8 mouse cellular contexts compared by ENCODE assay signal in genomic region chr1:165707241-165707639, GRCm38 (mm10). TPM values are rescaled to one million over a fixed set of nuclear protein-coding genes. Genes with fewer than 3 reads are reported as not detected.
DNase-seq lines count a peak whose midpoint lies in the region; ATAC-seq and TF ChIP-seq lines count a peak whose summit lies in the region.

No protein-coding gene starts in this region.

- whole genome bisulfite sequencing in heart, embryonic 11.5 days (ENCODE audit: insufficient replicate concordance) = 5% methylated on average over 10 of the region's 10 CpGs
- 19% methylated on average over 10 of the region's 10 CpGs for WGBS in hindbrain, embryonic 12.5 days

- peak; percentile 29 to 48 for TF ChIP-seq EP300 in MEL (IDR thresholded peaks at IDR 0.05; ENCODE audit: low read depth in 1 of 2, low read length in 2 of 2)

- ATAC-seq in heart, embryonic 11.5 days (replicated peaks; ENCODE audit: insufficient number of reproducible peaks, low FRiP score, low TSS enrichment) = no peak
- no peak for ATAC-seq in hindbrain, embryonic 12.5 days (ENCODE audit: low FRiP score)
- ATAC-seq in megakaryocyte progenitor cell, adult 5-6 weeks (replicated peaks; ENCODE audit: poor library complexity) = peak; percentile 42

- H3K4me1 ChIP-seq in heart, embryonic 11.5 days (ENCODE audit: control insufficient read depth, insufficient read depth, low read length) = peaks cover 61% of the 10 kb centered on the region
- H3K4me1 ChIP-seq in MEL (ENCODE audit: control insufficient read depth in 1 of 2, insufficient read depth in 2 of 2, low read length in 2 of 2) = peaks cover 14 to 38% of the 10 kb centered on the region in 2 experiments
- H3K4me1 ChIP-seq in hindbrain, embryonic 12.5 days = peaks cover 22% of the 10 kb centered on the region

- no peaks in the 10 kb centered on the region for H3K36me3 ChIP-seq in heart, embryonic 11.5 days (ENCODE audit: control insufficient read depth, insufficient read depth, low read length)
- H3K36me3 ChIP-seq in MEL (ENCODE audit: control insufficient read depth in 1 of 2, insufficient read depth in 2 of 2, low read length in 2 of 2) = peaks cover 0 to 17% of the 10 kb centered on the region in 2 experiments; a peak in 2 of 4 replicates
- H3K36me3 ChIP-seq in hindbrain, embryonic 12.5 days = no peaks in the 10 kb centered on the region

- peak in 1 of 2 experiments; percentile 53; a peak in 2 of 4 replicates for TF ChIP-seq POLR2A in MEL (IDR thresholded peaks at IDR 0.05; ENCODE audit: control insufficient read depth in 1 of 2, insufficient read depth in 1 of 2, low read depth in 1 of 2, low read length in 2 of 2, poor library complexity in 1 of 2)

- peak overlapping the region; percentile 96 for H3K27ac ChIP-seq in heart, embryonic 11.5 days (ENCODE audit: low read depth, low read length)
- peak overlapping the region; percentile 81 for H3K27ac ChIP-seq in MEL (ENCODE audit: control insufficient read depth, low read depth, low read length)
- H3K27ac ChIP-seq in hindbrain, embryonic 12.5 days = no peak overlapping the region

- H3K79me2 ChIP-seq in MEL (ENCODE audit: control insufficient read depth, insufficient read depth, low read length, poor library complexity) = peaks cover 25% of the 10 kb centered on the region

- peak overlapping the region; percentile 70 for H3K4me2 ChIP-seq in heart, embryonic 11.5 days
- peak overlapping the region; percentile 81 for H3K4me2 ChIP-seq in hindbrain, embryonic 12.5 days (replicated peaks)

- no peak for DNase-seq in heart, postnatal 25 days (ENCODE audit: low spot score)
- peak; percentile 78 for DNase-seq in MEL (ENCODE audit: low read depth, low spot score)
- DNase-seq in adrenal gland, adult (ENCODE audit: inconsistent age in 2 of 2, low spot score in 1 of 2) = no peak
- no peak for DNase-seq in natural killer cell, adult 2 months (ENCODE audit: low spot score in 2 of 2)
- DNase-seq in embryo, embryonic 11 days = no peak

- intact Hi-C loops in heart, postnatal 25 days (cut with DNase I) = loop anchor here (2.0 kb wide), 1 partner anchor 14 kb away; no protein-coding TSS in a partner anchor

- peak overlapping the region; percentile 97 for H3K9ac ChIP-seq in heart, embryonic 11.5 days (ENCODE audit: low read depth, low read length)
- peak overlapping the region; percentile 77 for H3K9ac ChIP-seq in MEL (ENCODE audit: control insufficient read depth, low read depth, low read length, poor library complexity, severe bottlenecking)
- H3K9ac ChIP-seq in hindbrain, embryonic 12.5 days = peak overlapping the region; percentile 68; the same call in 1 of the 2 replicates

- no peaks in the 10 kb centered on the region for H3K9me3 ChIP-seq in heart, embryonic 11.5 days (replicated peaks; ENCODE audit: control insufficient read depth, low read length)
- no peaks in the 10 kb centered on the region for H3K9me3 ChIP-seq in MEL (replicated peaks; ENCODE audit: insufficient read depth, low read length)
- H3K9me3 ChIP-seq in hindbrain, embryonic 12.5 days (replicated peaks) = no peaks in the 10 kb centered on the region

- TF ChIP-seq RAD21 in MEL (IDR thresholded peaks at IDR 0.05; ENCODE audit: low read depth, low read length) = no peak

- H3K4me3 ChIP-seq in heart, embryonic 11.5 days (ENCODE audit: low read depth, low read length) = peak overlapping the region; percentile 81
- H3K4me3 ChIP-seq in MEL (ENCODE audit: control insufficient read depth in 1 of 2, insufficient read depth in 1 of 2, low read depth in 2 of 2, low read length in 2 of 2) = peak overlapping the region; percentile 65 to 90
- peak overlapping the region; percentile 56 for H3K4me3 ChIP-seq in hindbrain, embryonic 12.5 days

- no peaks in the 10 kb centered on the region for H3K27me3 ChIP-seq in heart, embryonic 11.5 days (ENCODE audit: control insufficient read depth, insufficient read depth, low read length)
- H3K27me3 ChIP-seq in MEL (ENCODE audit: control insufficient read depth in 1 of 2, insufficient read depth in 2 of 2, low read length in 2 of 2) = no peaks in the 10 kb centered on the region
- H3K27me3 ChIP-seq in hindbrain, embryonic 12.5 days = peaks cover 50% of the 10 kb centered on the region

- TF ChIP-seq CTCF in MEL (IDR thresholded peaks at IDR 0.05 in 2 of 3, conservative IDR thresholded peaks at IDR 0.05 in 1 of 3; ENCODE audit: control insufficient read depth in 1 of 3, insufficient read depth in 1 of 3, low read depth in 2 of 3, low read length in 3 of 3, poor library complexity in 1 of 3, severe bottlenecking in 1 of 3) = no peak

TF ChIP-seq in MEL, 35 proteins besides CTCF, POLR2A, EP300 and RAD21:
- TF ChIP-seq KAT2A (conservative IDR thresholded peaks at IDR 0.05; ENCODE audit: low read depth, low read length) (no peak), CHD1 (IDR thresholded peaks at IDR 0.05; ENCODE audit: low read depth, low read length) (no peak), TBP (IDR thresholded peaks at IDR 0.05; ENCODE audit: low read depth, low read length) (peak; percentile 73; the same call in 1 of the 2 replicates), ZC3H11A (IDR thresholded peaks at IDR 0.05; ENCODE audit: low read depth, low read length) (no peak), BHLHE40 (IDR thresholded peaks at IDR 0.05; ENCODE audit: borderline replicate concordance, low read depth, low read length) (no peak), ZMIZ1 (IDR thresholded peaks at IDR 0.05; ENCODE audit: low read depth, low read length) (peak; percentile 37; the same call in 1 of the 2 replicates), NELFE (IDR thresholded peaks at IDR 0.05; ENCODE audit: low read depth, low read length) (no peak; the same call in 1 of the 2 replicates), MAX (IDR thresholded peaks at IDR 0.05; ENCODE audit: low read length) (peak; percentile 58), POLR2AphosphoS5 (IDR thresholded peaks at IDR 0.05; ENCODE audit: borderline replicate concordance, low read depth, low read length) (no peak), MYB (IDR thresholded peaks at IDR 0.05; ENCODE audit: low read depth, low read length) (peak; percentile 25; the same call in 1 of the 2 replicates), GATA1 (IDR thresholded peaks at IDR 0.05; ENCODE audit: low read depth, low read length) (peak; percentile 72), MEF2A (IDR thresholded peaks at IDR 0.05; ENCODE audit: extremely low read depth, insufficient replicate concordance, low read depth, low read length, poor library complexity, severe bottlenecking) (no peak), TCF12 (IDR thresholded peaks at IDR 0.05; ENCODE audit: low read depth, low read length) (peak; percentile 30; the same call in 1 of the 2 replicates), MAZ (IDR thresholded peaks at IDR 0.05; ENCODE audit: low read depth, low read length) (peak; percentile 37; the same call in 1 of the 2 replicates), JUND (IDR thresholded peaks at IDR 0.05; ENCODE audit: low read depth, low read length) (no peak), TAL1 (IDR thresholded peaks at IDR 0.05; ENCODE audit: low read length) (no peak), SIN3A (IDR thresholded peaks at IDR 0.05; ENCODE audit: low read length) (0 out of 2 replicates have a peak, but pooled peaks have one; percentile 38), CHD2 (IDR thresholded peaks at IDR 0.05; ENCODE audit: low read length) (no peak), MYC (IDR thresholded peaks at IDR 0.05; ENCODE audit: low read depth, low read length) (0 out of 2 replicates have a peak, but pooled peaks have one; percentile 62), ETS1 (IDR thresholded peaks at IDR 0.05; ENCODE audit: low read depth, low read length) (peak; percentile 60; the same call in 1 of the 2 replicates), POLR2AphosphoS2 (IDR thresholded peaks at IDR 0.05; ENCODE audit: low read length) (no peak), MXI1 (IDR thresholded peaks at IDR 0.05; ENCODE audit: low read depth, low read length) (peak; percentile 84)

RNA-seq across cellular contexts. Expression of gene Rcsd1, which starts 2.3 kb away (rescaled TPM):
- 85.4 and 91.8 TPM in 2 replicates for polyA plus RNA-seq in heart, embryonic 11.5 days (2014; fragmentation: Nextera tagmentation; extraction: Ambion mirVana)
- 10 to 100 TPM; 79.6 to 81.5 TPM for total RNA-seq in heart, postnatal 25 days (2021)
- total RNA-seq in MEL (2012; rRNA removed) = 19.0 and 23.2 TPM in 2 replicates
- 10 to 100 TPM in 1 of 2 experiments, not detected in 1; 38.0 TPM for polyA plus RNA-seq in MEL (2012; ENCODE audit: insufficient read depth in 1 of 2, insufficient read length in 2 of 2, low read depth in 1 of 2, low replicate concordance in 2 of 2, missing spikeins in 1 of 2)
- polyA plus RNA-seq in hindbrain, embryonic 12.5 days (2016; fragmentation: Nextera tagmentation; extraction: Ambion mirVana) = 16.8 and 18.4 TPM in 2 replicates
- total RNA-seq in megakaryocyte progenitor cell, adult 5-6 weeks (2015) = 48.8 and 48.9 TPM in 2 replicates
- total RNA-seq in megakaryocyte progenitor cell, adult 5-6 weeks (2017) = 110 and 111 TPM in 2 replicates

RNA-seq across cellular contexts. Expression of gene Creg1, which starts 56.3 kb away (rescaled TPM):
- 108 and 109 TPM in 2 replicates for polyA plus RNA-seq in heart, embryonic 11.5 days (2014; fragmentation: Nextera tagmentation; extraction: Ambion mirVana)
- total RNA-seq in heart, postnatal 25 days (2021) = 10 to 100 TPM; 64.4 to 68.6 TPM
- total RNA-seq in MEL (2012; rRNA removed) = 83.6 and 105 TPM in 2 replicates
- polyA plus RNA-seq in MEL (2012; ENCODE audit: insufficient read depth in 1 of 2, insufficient read length in 2 of 2, low read depth in 1 of 2, low replicate concordance in 2 of 2, missing spikeins in 1 of 2) = 100 to 1,000 TPM in 1 of 2 experiments, not detected in 1; 184 TPM
- polyA plus RNA-seq in hindbrain, embryonic 12.5 days (2016; fragmentation: Nextera tagmentation; extraction: Ambion mirVana) = 35.8 and 38.9 TPM in 2 replicates
- total RNA-seq in megakaryocyte progenitor cell, adult 5-6 weeks (2015) = 261 and 284 TPM in 2 replicates
- 96.7 and 120 TPM in 2 replicates for total RNA-seq in megakaryocyte progenitor cell, adult 5-6 weeks (2017)
